Mouse (Mus musculus): ENCODE measurements around the gene Akr1c12.

- TF ChIP-seq POLR2A (IDR thresholded peaks at IDR 0.05; ENCODE audit: borderline replicate concordance, insufficient read depth, low read length) (no peak), CTCF (IDR thresholded peaks at IDR 0.05; ENCODE audit: borderline replicate concordance, insufficient read depth, low read depth, low read length) (no peak)
These were observed 2.5 kb upstream of the Akr1c12 start for GRCm38 (mm10) chr13:4281471-4282412.

All from cerebellum, adult 2 months (tissue).